Mouse (Mus musculus) ES-Bruce4 (cell line): ENCODE results near the gene Mrpl58.

Source experiments
- CTCF ChIP-seq: IDR thresholded peaks from one replicate; pipeline ENCODE4 v1.8.1; 2011; ENCODE audit warnings: low read depth, low read length
- POLR2A ChIP-seq: IDR thresholded peaks from one replicate; pipeline ENCODE4 v1.8.1; 2011; ENCODE audit warnings: low read length; ENCODE audit not compliant: insufficient read depth

DNA sequence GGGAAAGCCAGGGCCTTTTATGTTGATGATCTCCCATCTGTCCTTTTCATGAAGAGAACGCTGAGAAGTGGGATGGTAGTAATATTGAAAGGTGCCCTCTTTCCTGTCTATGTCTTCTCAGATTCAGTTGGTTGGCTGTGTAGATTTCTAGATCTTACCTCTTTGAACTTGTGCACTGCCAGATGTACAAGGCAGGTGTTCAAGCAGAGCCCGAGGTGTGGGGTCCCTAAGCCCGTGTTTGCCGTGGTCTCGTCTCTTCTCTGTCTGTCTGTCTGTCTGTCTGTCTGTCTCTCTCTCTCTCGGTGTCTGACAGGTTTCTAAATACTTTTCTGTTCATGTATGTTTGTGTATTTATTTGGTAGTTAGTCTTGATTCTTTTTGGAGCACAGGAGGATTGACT lies 22.1 kb downstream of the Mrpl58 start:
- no peak for TF ChIP-seq POLR2A
- TF ChIP-seq CTCF = no peak
